Mouse (Mus musculus) neutrophil, adult 5-6 weeks (primary cell): Measurements from ENCODE around the gene Grsf1. TPM values are rescaled to one million over a fixed set of nuclear protein-coding genes. Genes with fewer than 3 reads are reported as not detected.

Experiments used
- ATAC-seq: fragments of 151-379, 151-347 bp; 2 replicates; pipeline ENCODE4 v1.8.0; 2017; ENCODE audit warnings: mild to moderate bottlenecking, moderate TSS enrichment; ENCODE audit not compliant: insufficient number of reproducible peaks, poor library complexity, low FRiP score, severe bottlenecking; ENCODE audit errors: extremely low read depth
- total RNA-seq: library from RNA; stranded (forward); fragments of 200-1000 nt; gene quantifications from 2 replicates; pipeline ENCODE4 v1.2.3, GENCODE M21; 2017

Gene Grsf1
- total RNA-seq, result 49.4 and 70.2 TPM in 2 replicates

- peak; percentile 85 for ATAC-seq
These were observed at the start of gene Grsf1 for GRCm38 (mm10) chr5:88675443-88676387. Gene Grsf1, minus strand, starts transcription at chr5:88676171.

- ATAC-seq, result no peak
These were observed 48.1 kb upstream of the Grsf1 start for GRCm38 (mm10) chr5:88724030-88724429.

DNA sequence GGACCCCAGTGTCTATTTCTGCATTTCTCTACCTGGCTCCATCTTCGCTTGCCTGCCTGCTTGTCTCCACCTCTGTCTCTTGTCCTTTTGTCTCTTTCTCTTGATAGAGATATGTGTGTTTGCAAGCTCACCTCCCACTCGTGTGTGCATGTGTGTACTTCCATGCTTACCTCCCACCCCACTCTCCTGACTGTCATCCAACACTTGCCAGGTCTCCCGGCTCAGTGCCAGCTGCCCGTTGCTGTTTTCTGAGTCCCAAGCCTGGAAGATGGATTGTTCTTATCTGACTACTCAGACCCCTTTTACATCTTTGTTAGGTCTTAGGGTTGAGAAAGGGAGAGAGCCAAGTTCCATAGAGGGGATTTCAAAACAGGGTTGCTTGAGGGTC lies 46.2 kb upstream of the Grsf1 start:
- ATAC-seq, result no peak

GRCm38 (mm10) chr5:88721565-88722212 lies 45.7 kb upstream of the Grsf1 start:
- peak; percentile 24; the same call in 1 of the 2 replicates for ATAC-seq

- ATAC-seq, result no peak
These were observed 45.1 kb upstream of the Grsf1 start for GRCm38 (mm10) chr5:88721003-88721475.

GRCm38 (mm10) chr5:88720116-88721002 lies 44.4 kb upstream of the Grsf1 start, which contains the start of gene Mob1b:
Gene Mob1b, plus strand, starts transcription at chr5:88720855.
- peak; percentile 89 for ATAC-seq

GRCm38 (mm10) chr5:88716983-88717382 lies 41.0 kb upstream of the Grsf1 start:
- no peak for ATAC-seq

GRCm38 (mm10) chr5:88712328-88712727 lies 36.4 kb upstream of the Grsf1 start:
- no peak for ATAC-seq

DNA sequence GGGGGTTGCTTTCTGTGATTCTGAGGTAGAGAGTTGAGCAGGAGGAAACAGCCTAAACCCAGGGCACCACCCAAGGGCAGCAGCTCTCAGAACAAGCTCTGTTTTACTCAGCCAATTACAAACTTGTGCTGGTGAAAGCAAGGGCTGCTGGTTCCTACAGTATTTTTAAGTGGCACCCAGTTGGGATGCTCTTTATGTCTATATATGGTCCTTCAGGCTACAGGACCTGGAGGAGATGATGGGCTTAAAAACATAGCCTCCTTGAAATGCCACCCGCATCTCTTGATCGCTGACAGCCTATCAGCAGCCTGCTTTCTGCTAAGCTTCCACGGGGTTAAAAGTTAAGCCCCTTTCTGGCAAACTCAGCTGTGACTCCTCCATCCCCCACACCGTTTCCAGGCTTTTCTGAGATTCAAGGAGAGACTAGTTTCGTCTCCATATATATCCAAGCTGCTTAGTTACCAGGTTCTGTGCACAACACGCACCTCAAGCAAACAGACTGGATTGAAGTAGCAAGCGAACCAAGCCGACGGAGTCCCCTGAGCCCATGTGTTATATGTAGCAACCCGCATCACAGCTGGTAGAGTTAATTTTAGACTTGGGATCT lies 35.8 kb upstream of the Grsf1 start:
- ATAC-seq, result no peak

DNA sequence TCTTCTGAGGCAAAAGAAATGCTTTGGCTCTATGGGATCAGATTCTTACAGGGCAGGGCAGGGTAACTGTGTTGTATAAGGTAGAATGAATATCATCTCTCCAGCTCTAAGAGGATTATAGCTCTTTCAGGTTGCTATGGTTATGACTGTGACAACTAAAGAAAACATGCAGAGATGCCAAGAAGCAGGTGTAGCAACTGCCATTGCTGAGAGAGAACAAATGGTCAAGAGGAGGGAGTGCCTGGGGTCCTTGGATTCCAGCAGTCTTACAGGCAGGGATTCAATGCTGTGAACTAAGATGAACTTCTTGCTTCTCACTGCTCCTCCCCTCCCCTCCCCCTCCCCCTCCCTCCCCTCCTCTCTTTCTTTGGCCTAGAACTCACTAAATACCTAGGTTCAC lies 35.2 kb upstream of the Grsf1 start:
- no peak for ATAC-seq

GRCm38 (mm10) chr5:88703551-88703950 lies 27.6 kb upstream of the Grsf1 start:
- ATAC-seq, result no peak

DNA sequence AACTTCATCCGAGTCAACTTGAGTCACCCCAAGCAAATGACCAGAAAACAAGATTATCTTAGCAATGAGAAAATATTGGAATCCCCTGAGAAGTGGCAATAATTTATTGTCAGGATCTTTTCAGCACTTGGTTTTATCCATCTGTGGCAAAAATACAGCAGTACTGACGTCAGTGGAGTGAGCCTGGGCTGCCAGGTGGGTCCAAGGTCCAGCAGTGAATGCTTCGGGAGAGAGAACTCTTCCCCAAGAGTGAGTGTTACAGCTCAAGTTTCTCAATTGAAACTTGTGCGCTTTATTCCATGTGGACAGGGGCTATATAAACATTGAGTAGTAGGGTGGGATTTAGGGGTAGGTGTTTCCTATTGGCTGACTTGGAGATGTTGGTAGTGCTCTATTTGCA lies 26.1 kb upstream of the Grsf1 start:
- ATAC-seq, result no peak

GRCm38 (mm10) chr5:88699251-88699913 lies 23.4 kb upstream of the Grsf1 start:
- no peak for ATAC-seq

GRCm38 (mm10) chr5:88697291-88697690 lies 21.3 kb upstream of the Grsf1 start:
- no peak for ATAC-seq

DNA sequence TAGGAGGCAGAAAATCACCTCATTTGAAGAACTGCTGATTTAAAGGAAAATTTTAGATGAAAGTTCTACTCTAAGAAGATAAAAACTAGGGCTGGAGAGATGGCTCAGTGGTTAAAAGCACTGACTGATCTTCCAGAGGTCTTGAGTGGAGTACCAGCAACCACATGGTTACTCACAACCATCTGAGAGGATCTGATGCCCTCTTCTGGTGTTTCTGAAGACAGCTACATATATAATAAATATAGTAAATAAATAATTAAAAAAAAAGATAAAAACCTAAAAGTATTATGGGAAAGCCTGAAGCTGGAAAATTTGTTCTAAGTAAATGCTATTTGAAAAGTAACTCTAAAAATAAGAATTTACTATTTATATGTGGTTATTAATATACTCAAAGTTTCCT lies 17.1 kb upstream of the Grsf1 start:
- ATAC-seq, result no peak

- no peak for ATAC-seq
These were observed 16.6 kb upstream of the Grsf1 start for GRCm38 (mm10) chr5:88692586-88692985.

- no peak for ATAC-seq
These were observed 15.6 kb upstream of the Grsf1 start for GRCm38 (mm10) chr5:88691506-88692095.
